18 mouse cellular contexts compared by ENCODE assay signal in the genomic region with DNA sequence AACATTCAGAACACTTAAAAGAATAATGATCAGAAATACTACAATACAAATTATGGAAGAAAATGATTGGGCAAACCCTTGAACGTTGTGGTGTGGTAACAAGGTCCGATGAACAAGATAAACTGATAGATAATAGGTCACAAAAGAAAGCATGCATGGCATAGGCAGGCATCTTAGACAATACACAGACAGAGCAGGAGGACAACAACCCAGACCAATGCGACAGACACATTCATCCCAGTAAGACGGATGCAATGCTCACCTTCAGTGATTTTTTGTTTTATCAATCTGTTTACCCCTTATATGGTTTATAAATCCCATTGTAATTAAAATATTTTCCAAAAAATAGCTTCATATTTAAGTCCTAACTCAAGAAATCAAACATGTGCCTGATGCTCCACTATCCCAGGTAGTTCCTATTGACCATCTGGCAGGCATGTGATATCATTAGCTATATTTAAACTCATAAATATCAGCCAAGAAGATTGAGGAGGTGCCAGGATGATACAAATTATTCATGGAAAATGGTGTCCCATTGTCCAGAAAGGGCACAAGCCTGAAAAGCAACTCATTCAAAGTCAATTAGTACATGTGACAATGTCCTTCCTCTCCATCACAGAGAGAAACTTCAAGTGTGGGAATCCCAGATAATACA.
"Had no signal": no experiment of that assay in that cellular context is flagged by ENCODE, and none has a peak within 500 bp of the region (broad histone marks: within the 10 kb centered on the region; RNA-seq: fewer than 3 reads in every experiment).

No protein-coding gene starts in this region.

- H3K27ac ChIP-seq: layer of hippocampus, adult 2 months; limb, embryonic 10.5 days; liver, embryonic 15.5 days; midbrain, embryonic 10.5 days; neural tube, embryonic 15.5 days; stomach, postnatal 0 days had no signal

- H3K36me3 ChIP-seq: limb, embryonic 10.5 days; liver, embryonic 15.5 days; midbrain, embryonic 10.5 days; neural tube, embryonic 15.5 days had no signal

- H3K9ac ChIP-seq: liver, embryonic 15.5 days; neural tube, embryonic 15.5 days had no signal

- DNase-seq: kidney, adult 9 months; kidney, postnatal 10 days; kidney, postnatal 4 days; lung, adult 2 months; lung, postnatal 36 days; midbrain, embryonic 14.5 days; right cerebral cortex, adult 18-20 months; right cerebral cortex, postnatal 25 days; thymus, postnatal 4 days had no signal

- H3K4me2 ChIP-seq: liver, embryonic 11.5 days; liver, embryonic 15.5 days; neural tube, embryonic 15.5 days had no signal

- H3K27me3 ChIP-seq: liver, embryonic 15.5 days; neural tube, embryonic 15.5 days had no signal

- H3K4me1 ChIP-seq: liver, embryonic 15.5 days had no signal

- ATAC-seq: lung, postnatal 0 days had no signal

- H3K4me3 ChIP-seq: layer of hippocampus, adult 2 months; limb, embryonic 10.5 days; liver, embryonic 15.5 days; midbrain, embryonic 10.5 days; myocyte; neural tube, embryonic 15.5 days had no signal

- H3K9me3 ChIP-seq: limb, embryonic 10.5 days; liver, embryonic 15.5 days; midbrain, embryonic 10.5 days; neural tube, embryonic 15.5 days had no signal
